ENCODE assay signal across 8 mouse cellular contexts in the genomic region with DNA sequence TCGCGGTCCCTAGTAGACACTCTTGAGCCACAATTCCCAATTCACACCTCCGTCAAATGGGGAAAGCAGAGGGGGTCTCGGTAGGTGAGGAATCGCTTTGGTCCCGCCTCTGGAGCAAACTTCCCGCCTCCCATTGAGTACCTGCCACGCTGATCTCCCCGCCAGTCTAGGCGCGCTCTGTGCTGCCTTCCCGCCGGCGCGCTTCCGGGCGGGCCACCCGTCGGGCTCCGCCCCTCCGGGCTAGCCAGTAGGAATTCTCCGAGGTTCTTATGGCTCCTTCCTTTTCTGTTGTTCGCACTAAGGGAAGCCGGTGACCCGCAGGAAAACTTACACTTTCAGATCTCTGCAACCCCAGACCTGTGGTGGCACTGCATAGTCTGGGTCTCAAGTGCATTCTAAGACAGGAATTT. TPM values are rescaled to one million over a fixed set of nuclear protein-coding genes. Genes with fewer than 3 reads are reported as not detected.
DNase-seq lines count a peak whose midpoint lies in the region; ATAC-seq and TF ChIP-seq lines count a peak whose summit lies in the region.

A gene (minus strand): TSS at position 198 of the 410 bp plus-strand sequence.

- peak within 1 kb of the TSS; percentile 76 for H3K27ac ChIP-seq in heart, embryonic 16.5 days (ENCODE audit: low read length)

- peak; percentile 59 for ATAC-seq in Patski
- peak; percentile 52 for ATAC-seq in heart, embryonic 16.5 days (replicated peaks; ENCODE audit: extremely low read depth, insufficient read depth, low FRiP score)

- intact Hi-C loops in left cerebral cortex, postnatal 25 days (cut with DNase I), result no loop called here

- peak within 1 kb of the TSS; percentile 66 for H3K4me3 ChIP-seq in heart, embryonic 16.5 days (ENCODE audit: low read length)

- H3K9ac ChIP-seq in heart, embryonic 16.5 days (ENCODE audit: low read length), result peak within 1 kb of the TSS; percentile 76

- H3K4me1 ChIP-seq in heart, embryonic 16.5 days (ENCODE audit: control insufficient read depth, insufficient read depth, low read length), result peaks cover 31% of the 10 kb centered on the region

- H3K4me2 ChIP-seq in heart, embryonic 16.5 days (ENCODE audit: low read depth, low read length), result peak within 1 kb of the TSS; percentile 96

- TF ChIP-seq CTCF in Patski (IDR thresholded peaks at IDR 0.05), result no peak

- CTCF ChIA-PET in Patski (lab: Charles Lee), result interaction anchor here (1.2 to 1.8 kb wide), 3 partner anchors 15 to 36 kb away, joined by 3 to 6 read pairs (median 4); a partner anchor contains a TSS

- DNase-seq in CD4-positive, CD25-positive, alpha-beta regulatory T cell, adult 2 months (ENCODE audit: low read depth, low spot score), result peak; percentile 78
- DNase-seq in Patski (ENCODE audit: low read depth, low spot score), result no peak
- peak; percentile 81 for DNase-seq in embryo, embryonic 9.5 days (ENCODE audit: extremely low spot score)
- peak; percentile 80 to 87 for DNase-seq in kidney, postnatal 4 days
- peak; percentile 76 for DNase-seq in mesoderm, embryonic 11.5 days (ENCODE audit: low read depth, low spot score)
- peak; percentile 59 to 61 for DNase-seq in thymus, adult 18-20 months
- DNase-seq in left cerebral cortex, postnatal 25 days (ENCODE audit: low spot score in 2 of 2), result no peak

- in situ Hi-C loops in Patski (cut with MboI; ENCODE audit: low pct_unique_long_range_greater_than_20kb), result no loop called here

- POLR2A ChIA-PET in Patski (lab: Charles Lee), result interaction anchor here (1.4 kb wide), 2 partner anchors 25 to 33 kb away, joined by 3 to 4 read pairs; no protein-coding TSS in a partner anchor

- no peaks in the 10 kb centered on the region for H3K27me3 ChIP-seq in Patski
- H3K27me3 ChIP-seq in heart, embryonic 16.5 days (ENCODE audit: control insufficient read depth, insufficient read depth, low read length), result no peaks in the 10 kb centered on the region

- H3K36me3 ChIP-seq in heart, embryonic 16.5 days (ENCODE audit: control insufficient read depth, insufficient read depth), result peaks cover 10% of the 10 kb centered on the region

- no peaks in the 10 kb centered on the region for H3K9me3 ChIP-seq in heart, embryonic 16.5 days (replicated peaks; ENCODE audit: control insufficient read depth, low read length)

- under 1% methylated on average over 25 of the region's 25 CpGs for WGBS in heart, embryonic 16.5 days

RNA-seq across cellular contexts. Expression of the gene that starts here (rescaled TPM):
- 4.9 TPM for polyA plus RNA-seq in Patski (2021)
- 9.0 and 9.7 TPM in 2 replicates for polyA plus RNA-seq in heart, embryonic 16.5 days (2015; fragmentation: Nextera tagmentation; extraction: Ambion mirVana)
- under 1 TPM; 0.64 to 0.96 TPM for total RNA-seq in left cerebral cortex, postnatal 25 days (2021)

Comparison
In these comparisons a context has a peak if more than half of its experiments do, and no peak if none do; other contexts are left out.
1. DNase-seq: peak in CD4-positive, CD25-positive, alpha-beta regulatory T cell, adult 2 months (single experiment), embryo, embryonic 9.5 days (single experiment), kidney, postnatal 4 days (2 of 2), mesoderm, embryonic 11.5 days (single experiment) and thymus, adult 18-20 months (2 of 2); none in Patski (single experiment) and left cerebral cortex, postnatal 25 days (0 of 2).